22 mouse cellular contexts compared by ENCODE assay signal in the genomic region with DNA sequence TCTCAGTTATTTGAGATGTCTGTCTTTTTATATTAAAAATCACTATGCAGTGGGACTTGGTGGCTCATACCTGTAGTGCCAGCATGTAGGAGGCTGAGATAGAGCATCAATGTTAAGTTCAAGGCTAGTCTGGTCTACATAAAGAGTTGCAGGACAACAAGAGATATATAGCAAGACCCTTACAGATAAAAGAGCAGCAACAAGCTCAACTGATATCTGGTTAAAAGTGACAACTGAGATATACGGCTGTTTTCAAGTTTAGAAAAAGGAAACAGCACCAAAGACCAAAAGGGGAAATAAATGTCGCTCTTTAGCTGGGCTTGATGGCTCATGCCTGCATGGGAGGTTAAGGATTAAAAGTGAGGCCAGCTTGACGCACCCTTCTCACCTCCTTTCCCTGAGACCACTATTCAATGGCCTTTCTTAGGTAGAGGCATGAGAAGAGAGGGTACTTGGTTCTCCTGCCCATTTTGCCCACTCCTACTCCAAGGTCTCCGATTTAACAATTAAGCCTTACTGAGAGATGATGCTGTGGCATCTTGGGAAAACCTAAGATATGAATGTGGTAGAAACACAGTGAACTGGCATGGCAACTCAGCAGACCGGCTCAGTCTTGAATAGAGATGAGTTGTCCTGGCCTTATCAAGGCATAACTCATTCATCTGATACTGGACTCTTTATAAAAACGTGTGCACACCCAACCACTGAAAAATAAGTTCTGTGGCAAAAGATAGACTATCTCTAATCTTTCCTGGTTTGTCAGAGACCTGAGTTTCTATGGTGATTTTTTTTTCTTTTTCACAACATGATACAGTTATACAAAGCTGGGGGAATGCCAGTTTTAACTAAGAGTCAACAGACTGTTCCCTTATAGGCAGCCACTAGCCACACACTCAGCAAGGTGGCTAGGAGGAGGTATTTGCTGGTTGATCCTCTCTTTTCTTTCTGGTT. TPM values are rescaled to one million over a fixed set of nuclear protein-coding genes. Genes with fewer than 3 reads are reported as not detected.
DNase-seq lines count a peak whose midpoint lies in the region; ATAC-seq and TF ChIP-seq lines count a peak whose summit lies in the region.
"Had no signal": no experiment of that assay in that cellular context is flagged by ENCODE, and none has a peak within 500 bp of the region (broad histone marks: within the 10 kb centered on the region; RNA-seq: fewer than 3 reads in every experiment).

No protein-coding gene starts in this region.

- H3K9ac ChIP-seq in liver, embryonic 12.5 days: no peak overlapping the region
- H3K9ac ChIP-seq: forebrain, embryonic 15.5 days; hindbrain, embryonic 15.5 days; neural tube, embryonic 13.5 days had no signal

- H3K36me3 ChIP-seq in G1E (replicated peaks): no peaks in the 10 kb centered on the region
- no peaks in the 10 kb centered on the region for H3K36me3 ChIP-seq in liver, embryonic 12.5 days
- H3K36me3 ChIP-seq: forebrain, embryonic 15.5 days; hindbrain, embryonic 15.5 days; neural tube, embryonic 13.5 days had no signal

- H3K9me3 ChIP-seq in G1E (replicated peaks): no peaks in the 10 kb centered on the region
- no peaks in the 10 kb centered on the region for H3K9me3 ChIP-seq in liver, embryonic 12.5 days (replicated peaks)
- H3K9me3 ChIP-seq: forebrain, embryonic 15.5 days; hindbrain, embryonic 15.5 days; neural tube, embryonic 13.5 days had no signal

- ATAC-seq in G1E (ENCODE audit: extremely low read depth, insufficient number of reproducible peaks, low FRiP score, poor library complexity, severe bottlenecking): peak; percentile 30
- ATAC-seq in liver, embryonic 12.5 days: peak; percentile 48; the same call in 1 of the 2 replicates
- peak; percentile 48; the same call in 1 of the 2 replicates for ATAC-seq in megakaryocyte-erythroid progenitor cell, adult 5-6 weeks (replicated peaks; ENCODE audit: low FRiP score, low TSS enrichment, poor library complexity, severe bottlenecking)
- ATAC-seq: forebrain, embryonic 15.5 days; intestine, embryonic 16.5 days had no signal

- no peak overlapping the region for H3K4me2 ChIP-seq in liver, embryonic 12.5 days
- H3K4me2 ChIP-seq: forebrain, embryonic 15.5 days; hindbrain, embryonic 15.5 days; midbrain, embryonic 11.5 days; neural tube, embryonic 13.5 days had no signal

- H3K27me3 ChIP-seq in G1E (ENCODE audit: insufficient read depth, low read length): no peaks in the 10 kb centered on the region
- no peaks in the 10 kb centered on the region for H3K27me3 ChIP-seq in liver, embryonic 12.5 days (replicated peaks)
- H3K27me3 ChIP-seq: forebrain, embryonic 15.5 days; hindbrain, embryonic 15.5 days; neural tube, embryonic 13.5 days had no signal

- no peak for TF ChIP-seq CTCF in G1E (IDR thresholded peaks at IDR 0.05; ENCODE audit: low read depth, low read length)

- WGBS in liver, embryonic 12.5 days (ENCODE audit: insufficient replicate concordance): 29% methylated on average over 6 of the region's 6 CpGs

- DNase-seq in A20 (ENCODE audit: low read depth, low spot score) (peak; percentile 61), G1E (ENCODE audit: low spot score) (no peak)
- DNase-seq in layer of hippocampus, adult 9-11 months: no peak
- DNase-seq in adrenal gland, postnatal 10 days: no peak
- DNase-seq in layer of hippocampus, adult 9-10 months (ENCODE audit: low spot score): no peak
- DNase-seq: adrenal gland, postnatal 14 days; cerebellum, adult 11 months; cerebellum, postnatal 10 days; gastrocnemius, postnatal 14 days; heart, adult 2 months; heart, postnatal 4 days; left cerebral cortex, postnatal 4 days; lung, postnatal 10 days; right cerebral cortex, postnatal 14 days had no signal

- H3K27ac ChIP-seq in liver, embryonic 12.5 days: 0 out of 2 replicates have a peak overlapping the region, but pooled peaks have one; percentile 30
- H3K27ac ChIP-seq: forebrain, embryonic 15.5 days; heart, adult 2 months; hindbrain, embryonic 15.5 days; left cerebral cortex, adult 2 months; neural tube, embryonic 13.5 days had no signal

- H3K4me3 ChIP-seq in G1E (ENCODE audit: low read depth, low read length): peak overlapping the region; percentile 15; the same call in 1 of the 2 replicates
- no peak overlapping the region for H3K4me3 ChIP-seq in liver, embryonic 12.5 days
- H3K4me3 ChIP-seq: forebrain, embryonic 15.5 days; heart, adult 2 months; hindbrain, embryonic 15.5 days; left cerebral cortex, adult 2 months; neural tube, embryonic 13.5 days had no signal

- peaks cover 74% of the 10 kb centered on the region for H3K4me1 ChIP-seq in G1E (ENCODE audit: insufficient read depth, low read depth, low read length)
- H3K4me1 ChIP-seq in liver, embryonic 12.5 days: peaks cover 52% of the 10 kb centered on the region
- H3K4me1 ChIP-seq: forebrain, embryonic 15.5 days; hindbrain, embryonic 15.5 days; neural tube, embryonic 13.5 days had no signal

RNA-seq across cellular contexts. Expression of gene Tnfaip3, which starts 49.5 kb away (rescaled TPM):
- total RNA-seq in G1E (2014; fragmentation: Nextera tagmentation) (16.2 and 23.9 TPM in 2 replicates), G1E (2017) (26.5 and 29.9 TPM in 2 replicates)
- 1.7 and 1.9 TPM in 2 replicates for polyA plus RNA-seq in G1E (2012)
- 0.80 and 1.2 TPM in 2 replicates for polyA plus RNA-seq in liver, embryonic 12.5 days (2016; fragmentation: Nextera tagmentation; extraction: Ambion mirVana)
- total RNA-seq in megakaryocyte-erythroid progenitor cell, adult 5-6 weeks (2014; fragmentation: Nextera tagmentation): 7.6 and 9.5 TPM in 2 replicates
- total RNA-seq in megakaryocyte-erythroid progenitor cell, adult 5-6 weeks (2017): 43.5 and 64.0 TPM in 2 replicates
- 1 to 10 TPM; 6.1 to 7.5 TPM for total RNA-seq in adrenal gland, postnatal 10 days (2021)
